Mouse (Mus musculus) lung, postnatal 0 days (tissue): ENCODE measurements around the gene Pkd1l2. TPM values are rescaled to one million over a fixed set of nuclear protein-coding genes. Genes with fewer than 3 reads are reported as not detected.

Source experiments
- ATAC-seq: fragments of 200-750 bp; cut with Nextera tagmentation; 2 replicates; pipeline ENCODE4 v1.8.0; 2017; ENCODE audit warnings: moderate library complexity
- DNase-seq: peaks from one replicate; pipeline ENCODE4 v3.0.0-alpha.2; 2016; ENCODE audit warnings: low spot score
- H3K27ac ChIP-seq: fragments of 300-500 bp; sonication (generic); 2 replicates; pipeline ENCODE4 v1.5.1; 2014; ENCODE audit warnings: antibody characterized with exemption, mild to moderate bottlenecking, low read length, mixed read lengths
- H3K27me3 ChIP-seq: fragments of 300-500 bp; sonication (generic); replicated peaks from 2 replicates; pipeline ENCODE4 v1.6.1; 2014; ENCODE audit warnings: low read length, mixed read lengths; ENCODE audit not compliant: insufficient read depth
- H3K36me3 ChIP-seq: fragments of 300-500 bp; sonication (generic); 2 replicates; pipeline ENCODE4 v1.6.1; 2014; ENCODE audit warnings: low read length, mixed read lengths; ENCODE audit not compliant: insufficient read depth
- H3K4me1 ChIP-seq: fragments of 300-500 bp; sonication (generic); 2 replicates; pipeline ENCODE4 v1.6.1; 2014; ENCODE audit warnings: antibody characterized with exemption, low read depth, low read length, mixed read lengths; ENCODE audit not compliant: insufficient read depth
- H3K4me2 ChIP-seq: fragments of 300-500 bp; sonication (generic); replicated peaks from 2 replicates; pipeline ENCODE4 v1.6.1; 2014; ENCODE audit warnings: low read depth, mild to moderate bottlenecking, low read length, moderate library complexity, mixed read lengths
- H3K4me3 ChIP-seq: fragments of 300-500 bp; sonication (generic); 2 replicates; pipeline ENCODE4 v1.5.1; 2014; ENCODE audit warnings: low read depth, low read length
- H3K9ac ChIP-seq: fragments of 300-500 bp; sonication (generic); replicated peaks from 2 replicates; pipeline ENCODE4 v1.6.1; 2014; ENCODE audit warnings: low read depth, mild to moderate bottlenecking
- H3K9me3 ChIP-seq: fragments of 300-500 bp; sonication (generic); 2 replicates; pipeline ENCODE4 v1.6.1; 2016; ENCODE audit warnings: low read length, mixed read lengths
- CTCF ChIP-seq: IDR thresholded peaks from 2 replicates; pipeline ENCODE4 v1.5.1; 2016; ENCODE audit warnings: antibody characterized with exemption, mild to moderate bottlenecking
- EP300 ChIP-seq: IDR thresholded peaks from 2 replicates; pipeline ENCODE4 v1.6.1; 2016; ENCODE audit warnings: antibody characterized with exemption, mild to moderate bottlenecking, control low read depth
- WGBS: fragments of 180-500 bp; shearing (Covaris S2); extraction: QIAGEN DNeasy Blood & Tissue Kit; methylation state at CpG from one replicate; pipeline ENCODE4 v1.1.7; 2014; 5-methylcytosine and 5-hydroxymethylcytosine counted together
- polyA plus RNA-seq: library from polyadenylated mRNA; unstranded; fragments of >200 nt; fragmentation: Nextera tagmentation; extraction: Ambion mirVana; gene quantifications from 2 replicates; pipeline ENCODE4 v1.2.1, GENCODE M21; 2015

The Pkd1l2 gene
- 0.06 TPM in 1 of 2 replicates, not detected in the other for polyA plus RNA-seq

GRCm38 (mm10) chr8:117082399-117082872 is at the start of gene Pkd1l2:
TSS of gene Pkd1l2 (minus strand) at chr8:117082449.
- Histone ChIP-seq H3K36me3 (no peaks in the 10 kb centered on the region), H3K9me3 (no peaks in the 10 kb centered on the region), H3K4me1 (no peaks in the 10 kb centered on the region), H3K9ac (no peak within 1 kb of the TSS), H3K4me3 (no peak within 1 kb of the TSS), H3K4me2 (no peak within 1 kb of the TSS), H3K27ac (no peak within 1 kb of the TSS), H3K27me3 (no peaks in the 10 kb centered on the region)
- ATAC-seq: no peak
- DNase-seq: no peak
- WGBS: 73% methylated on average over 8 of the region's 8 CpGs
- TF ChIP-seq CTCF (no peak), EP300 (no peak)

GRCm38 (mm10) chr8:117127063-117127462 is 44.8 kb upstream of the Pkd1l2 start:
- no peak for TF ChIP-seq EP300
- TF ChIP-seq CTCF: peak; percentile 32
- no peak overlapping the region for H3K9ac ChIP-seq

GRCm38 (mm10) chr8:117126411-117126810 is 44.2 kb upstream of the Pkd1l2 start:
- no peak for TF ChIP-seq EP300
- TF ChIP-seq CTCF: no peak
- no peak for ATAC-seq
- Histone ChIP-seq H3K4me3 (no peak overlapping the region), H3K4me2 (no peak overlapping the region), H3K27me3 (no peaks in the 10 kb centered on the region), H3K4me1 (no peaks in the 10 kb centered on the region), H3K9me3 (no peaks in the 10 kb centered on the region), H3K36me3 (no peaks in the 10 kb centered on the region), H3K27ac (no peak overlapping the region), H3K9ac (no peak overlapping the region)
- no peak for DNase-seq
- 96% methylated on average over 3 of the region's 3 CpGs for WGBS

More at GRCm38 (mm10) chr8:117127063-117127462, 44.8 kb upstream of the Pkd1l2 start:
- Histone ChIP-seq H3K4me1 (no peaks in the 10 kb centered on the region), H3K27ac (no peak overlapping the region), H3K4me2 (no peak overlapping the region), H3K9me3 (no peaks in the 10 kb centered on the region), H3K36me3 (no peaks in the 10 kb centered on the region), H3K27me3 (no peaks in the 10 kb centered on the region), H3K4me3 (no peak overlapping the region)
- DNase-seq (no peak), ATAC-seq (no peak)
- 80% methylated on average over 8 of the region's 8 CpGs for WGBS

GRCm38 (mm10) chr8:117125854-117126253 is 43.6 kb upstream of the Pkd1l2 start:
- no peaks in the 10 kb centered on the region for H3K36me3 ChIP-seq
- no peak overlapping the region for H3K4me3 ChIP-seq
- no peak for DNase-seq
- H3K9ac ChIP-seq: no peak overlapping the region
- no peaks in the 10 kb centered on the region for H3K4me1 ChIP-seq
- no peak overlapping the region for H3K27ac ChIP-seq
- no peaks in the 10 kb centered on the region for H3K9me3 ChIP-seq
- H3K4me2 ChIP-seq: no peak overlapping the region
- no peak for ATAC-seq
- TF ChIP-seq CTCF (no peak), EP300 (no peak)
- WGBS: 92% methylated on average over 3 of the region's 3 CpGs
- no peaks in the 10 kb centered on the region for H3K27me3 ChIP-seq

GRCm38 (mm10) chr8:117123850-117124633 is 41.8 kb upstream of the Pkd1l2 start:
- Histone ChIP-seq H3K36me3 (no peaks in the 10 kb centered on the region), H3K4me1 (no peaks in the 10 kb centered on the region), H3K4me3 (no peak overlapping the region), H3K9me3 (no peaks in the 10 kb centered on the region), H3K9ac (no peak overlapping the region), H3K27me3 (no peaks in the 10 kb centered on the region), H3K4me2 (no peak overlapping the region), H3K27ac (no peak overlapping the region)
- TF ChIP-seq CTCF (no peak), EP300 (no peak)
- DNase-seq: peak; percentile 20
- ATAC-seq: peak; percentile 50
- 51% methylated on average over 13 of the region's 13 CpGs for WGBS

- ATAC-seq (peak; percentile 78), DNase-seq (peak; percentile 56)
- Histone ChIP-seq H3K27me3 (no peaks in the 10 kb centered on the region), H3K4me3 (no peak overlapping the region), H3K27ac (no peak overlapping the region), H3K4me1 (no peaks in the 10 kb centered on the region), H3K9ac (no peak overlapping the region), H3K36me3 (no peaks in the 10 kb centered on the region), H3K9me3 (no peaks in the 10 kb centered on the region), H3K4me2 (no peak overlapping the region)
- WGBS: 52% methylated on average over 8 of the region's 8 CpGs
- TF ChIP-seq CTCF: no peak
- no peak for TF ChIP-seq EP300
These were observed 39.0 kb upstream of the Pkd1l2 start for GRCm38 (mm10) chr8:117121277-117121676.
